In genomic region chr17:12741218-12741968, GRCm38 (mm10) we compare ENCODE assay signal across 7 mouse cellular contexts. TPM values are rescaled to one million over a fixed set of nuclear protein-coding genes. Genes with fewer than 3 reads are reported as not detected.
A peak's percentile ranks its signal among the peaks of the same experiment; 100 is the strongest.
DNase-seq lines count a peak whose midpoint lies in the region; ATAC-seq lines count a peak whose summit lies in the region.

No protein-coding gene starts in this region.

- ATAC-seq in hindbrain, embryonic 13.5 days (ENCODE audit: low FRiP score), result peak; percentile 78
- ATAC-seq in megakaryocyte-erythroid progenitor cell, adult 5-6 weeks (replicated peaks; ENCODE audit: low FRiP score, low TSS enrichment, poor library complexity, severe bottlenecking), result peak; percentile 62

- H3K36me3 ChIP-seq in hindbrain, embryonic 13.5 days, result peaks cover 94% of the 10 kb centered on the region

- no peaks in the 10 kb centered on the region for H3K27me3 ChIP-seq in hindbrain, embryonic 13.5 days

- peak overlapping the region; percentile 71 for H3K9ac ChIP-seq in hindbrain, embryonic 13.5 days

- 58% methylated on average over 39 of the region's 45 CpGs for WGBS in hindbrain, embryonic 13.5 days

- intact Hi-C loops in left cerebral cortex, postnatal 4 days (cut with DNase I), result no loop called here

- H3K4me1 ChIP-seq in hindbrain, embryonic 13.5 days (replicated peaks), result 0 out of 2 replicates have a peak, but pooled peaks cover 12% of the 10 kb centered on the region

- peak overlapping the region; percentile 46 for H3K4me3 ChIP-seq in hindbrain, embryonic 13.5 days

- peak overlapping the region; percentile 64 for H3K4me2 ChIP-seq in hindbrain, embryonic 13.5 days

- peak overlapping the region; percentile 64 for H3K27ac ChIP-seq in hindbrain, embryonic 13.5 days

- H3K9me3 ChIP-seq in hindbrain, embryonic 13.5 days, result peaks cover 22% of the 10 kb centered on the region; the same call in 1 of the 2 replicates

- peak; percentile 68 for DNase-seq in T-cell, adult 2 months (ENCODE audit: low spot score)
- peak; percentile 70 to 73 for DNase-seq in cerebellum, adult 18-20 months
- peak; percentile 28 to 31 for DNase-seq in frontal cortex, postnatal 36 days (ENCODE audit: low spot score in 2 of 2)
- peak; percentile 56 for DNase-seq in left cerebral cortex, postnatal 4 days
- peak; percentile 60 to 66 for DNase-seq in right cerebral cortex, postnatal 10 days (ENCODE audit: low spot score in 2 of 2)

RNA-seq across cellular contexts. Expression of gene Igf2r, which starts 28.1 kb away (rescaled TPM):
- 12.3 and 12.5 TPM in 2 replicates for polyA plus RNA-seq in hindbrain, embryonic 13.5 days (2015; fragmentation: Nextera tagmentation; extraction: Ambion mirVana)
- 10 to 100 TPM; 33.2 to 35.2 TPM for total RNA-seq in left cerebral cortex, postnatal 4 days (2021)
- total RNA-seq in megakaryocyte-erythroid progenitor cell, adult 5-6 weeks (2014; fragmentation: Nextera tagmentation), result 10.2 and 14.0 TPM in 2 replicates
- 15.3 and 19.7 TPM in 2 replicates for total RNA-seq in megakaryocyte-erythroid progenitor cell, adult 5-6 weeks (2017)

Comparison
In these comparisons a context has a peak if more than half of its experiments do, and no peak if none do; other contexts are left out.
1. Peak in every context shown above with its lines: DNase-seq, ATAC-seq, H3K4me3 ChIP-seq and H3K27ac ChIP-seq.